Mouse (Mus musculus): Measurements from ENCODE around the gene Cdc45.

DNA sequence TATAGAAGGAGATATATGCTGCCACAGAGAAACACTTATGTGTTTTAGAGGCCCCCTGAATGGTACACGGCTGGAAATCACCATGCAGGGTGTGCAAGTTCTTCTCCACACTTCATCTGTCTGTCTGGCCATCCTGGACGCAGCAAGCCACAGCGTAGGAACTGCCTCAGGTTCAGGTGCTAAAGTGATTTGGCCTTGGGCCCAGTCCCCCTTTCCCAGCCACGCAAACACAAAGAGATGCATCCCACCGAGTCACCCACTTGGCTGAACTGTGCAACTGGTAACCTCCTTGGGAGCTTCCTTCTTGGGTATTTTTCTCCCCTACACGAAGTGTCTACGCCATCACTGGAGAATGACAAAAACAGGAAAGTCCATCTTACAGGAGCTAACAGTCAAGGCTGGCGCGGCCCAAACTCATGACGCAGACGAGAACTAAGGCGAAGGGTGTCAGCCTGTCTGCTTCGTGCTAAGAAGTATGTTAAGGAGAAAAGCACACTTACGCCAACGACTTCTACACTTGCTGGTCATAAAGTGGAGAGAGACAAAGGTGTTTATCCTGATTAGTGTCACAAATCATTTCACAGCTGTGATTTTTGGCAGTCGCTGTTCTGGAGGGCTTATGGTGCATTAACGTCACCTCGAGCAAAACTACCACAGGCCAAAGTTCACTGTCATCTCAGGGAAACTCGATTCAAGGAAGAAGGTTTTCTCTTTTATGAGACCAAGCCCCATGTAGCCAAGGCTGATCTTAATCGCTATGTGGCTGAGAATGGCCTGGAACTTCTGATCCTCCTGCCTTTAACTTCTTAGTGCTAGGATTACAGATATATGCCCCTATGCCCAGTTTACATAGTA lies 65.3 kb downstream of the Cdc45 start:
- TF ChIP-seq E2F4 (IDR thresholded peaks at IDR 0.05; ENCODE audit: borderline replicate concordance, low read depth, low read length) = no peak
- TF ChIP-seq ZNF384 (IDR thresholded peaks at IDR 0.05; ENCODE audit: low read depth, low read length) = no peak
- TF ChIP-seq CTCF (IDR thresholded peaks at IDR 0.05 in 2 of 3, conservative IDR thresholded peaks at IDR 0.05 in 1 of 3; ENCODE audit: control insufficient read depth in 1 of 3, insufficient read depth in 1 of 3, low read depth in 2 of 3, low read length in 3 of 3, poor library complexity in 1 of 3, severe bottlenecking in 1 of 3) = no peak
- TF ChIP-seq EP300 (IDR thresholded peaks at IDR 0.05; ENCODE audit: low read depth in 1 of 2, low read length in 2 of 2) = no peak
- no peak for TF ChIP-seq POLR2A (IDR thresholded peaks at IDR 0.05; ENCODE audit: control insufficient read depth in 1 of 2, insufficient read depth in 1 of 2, low read depth in 1 of 2, low read length in 2 of 2, poor library complexity in 1 of 2)
- TF ChIP-seq TCF12 (IDR thresholded peaks at IDR 0.05; ENCODE audit: low read depth, low read length) = no peak
- TF ChIP-seq RCOR1 (IDR thresholded peaks at IDR 0.05; ENCODE audit: low read depth, low read length) = no peak
